In genomic region chrX:96178437-96178836, GRCm38 (mm10) we compare ENCODE assay signal across 8 mouse cellular contexts.
DNase-seq lines count a peak whose midpoint lies in the region; TF ChIP-seq lines count a peak whose summit lies in the region.

No protein-coding gene starts in this region.

- H3K4me1 ChIP-seq in thymus, adult 2 months (replicated peaks; ENCODE audit: control insufficient read depth, insufficient read depth, low read length) = no peaks in the 10 kb centered on the region

- 0% methylated on average over 1 of the region's 1 CpGs for WGBS in thymus, adult 2 months

- no peak for TF ChIP-seq CTCF in thymus, adult 2 months (IDR thresholded peaks at IDR 0.05; ENCODE audit: borderline replicate concordance, control insufficient read depth, extremely low read depth, insufficient read depth, low read length, poor library complexity)

- no peak overlapping the region for H3K4me3 ChIP-seq in thymus, adult 2 months (ENCODE audit: control insufficient read depth, insufficient read depth, low read length)

- no peak for TF ChIP-seq POLR2A in thymus, adult 2 months (IDR thresholded peaks at IDR 0.05; ENCODE audit: control insufficient read depth, extremely low read depth, insufficient read depth, low read length, poor library complexity)

- no peaks in the 10 kb centered on the region for H3K27me3 ChIP-seq in thymus, adult 2 months (ENCODE audit: control insufficient read depth, insufficient read depth, low read length)

- H3K27ac ChIP-seq in thymus, adult 2 months (ENCODE audit: control insufficient read depth, insufficient read depth, low read length) = no peak overlapping the region

- peak; percentile 14 for DNase-seq in gastrocnemius, postnatal 10 days
- no peak for DNase-seq in gastrocnemius, postnatal 14 days
- DNase-seq in thymus, adult 2 months = peak; percentile 29
- no peak for DNase-seq in thymus, adult 18-20 months
- DNase-seq in cerebellum, adult 11-12 months = peak; percentile 4
- peak; percentile 13 to 19 for DNase-seq in frontal cortex, postnatal 36 days (ENCODE audit: low spot score in 2 of 2)
- DNase-seq in left cerebral cortex, postnatal 4 days = peak; percentile 27
- DNase-seq in retina, embryonic 14.5 days (ENCODE audit: low spot score) = peak; percentile 74

- intact Hi-C loops in gastrocnemius, postnatal 14 days (cut with DNase I; ENCODE audit: low total_unique reads) = no loop called here
- intact Hi-C loops in left cerebral cortex, postnatal 4 days (cut with DNase I) = no loop called here

- H3K36me3 ChIP-seq in thymus, adult 2 months (ENCODE audit: control insufficient read depth, insufficient read depth, low read length) = no peaks in the 10 kb centered on the region

Comparison
In these comparisons a context has a peak if more than half of its experiments do, and no peak if none do; other contexts are left out.
1. DNase-seq: peak in gastrocnemius, postnatal 10 days (single experiment), thymus, adult 2 months (single experiment), cerebellum, adult 11-12 months (single experiment), frontal cortex, postnatal 36 days (2 of 2), left cerebral cortex, postnatal 4 days (single experiment) and retina, embryonic 14.5 days (single experiment); none in gastrocnemius, postnatal 14 days (single experiment) and thymus, adult 18-20 months (0 of 2).